Mouse (Mus musculus) megakaryocyte, embryonic 14.5 days (primary cell): ENCODE measurements around the gene Slc5a1.

Experiments used
- FLI1 ChIP-seq: IDR thresholded peaks from 2 replicates; pipeline ENCODE4 v1.6.1; 2012; ENCODE audit warnings: low read length, inconsistent platforms, mixed read lengths
- GATA1 ChIP-seq: IDR thresholded peaks from 3 replicates; pipeline ENCODE4 v1.6.1; 2012; ENCODE audit warnings: mixed read lengths, low read length, inconsistent platforms, borderline replicate concordance

DNA sequence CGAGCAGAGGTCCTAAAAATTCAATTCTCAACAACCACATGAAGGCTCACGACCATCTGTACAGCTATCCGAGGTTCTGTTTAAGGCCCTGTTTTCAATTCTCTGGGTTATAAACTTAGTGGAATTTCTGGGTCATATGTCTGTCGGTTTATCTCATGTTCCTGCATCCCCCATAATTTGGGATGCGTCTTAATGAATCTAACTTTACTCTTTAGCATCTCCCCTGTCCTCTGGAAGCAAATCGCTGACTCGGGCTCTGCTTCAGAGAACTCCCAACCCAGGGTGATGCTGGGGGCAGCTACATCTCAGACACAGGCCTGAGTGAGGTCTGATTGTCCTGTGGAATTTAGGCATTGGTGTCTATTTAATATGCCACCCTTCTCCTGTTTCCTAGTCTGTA is 100.3 kb downstream of the Slc5a1 start:
- no peak for TF ChIP-seq GATA1
- no peak for TF ChIP-seq FLI1
